Mouse (Mus musculus) lung, adult 18-20 months (tissue): ENCODE results near the gene Ifna6.
"Not testable (repeated sequence)": the region's sequence is repeated elsewhere in the genome, so short reads cannot be mapped to it uniquely, and the experiment has no call there.

Source experiments
- DNase-seq, 2 experiments: peaks; one replicate each; pipeline ENCODE4 v3.0.0; 2022; ENCODE audit warnings: mixed read lengths in 2 of 2

Gene Ifna6

DNA sequence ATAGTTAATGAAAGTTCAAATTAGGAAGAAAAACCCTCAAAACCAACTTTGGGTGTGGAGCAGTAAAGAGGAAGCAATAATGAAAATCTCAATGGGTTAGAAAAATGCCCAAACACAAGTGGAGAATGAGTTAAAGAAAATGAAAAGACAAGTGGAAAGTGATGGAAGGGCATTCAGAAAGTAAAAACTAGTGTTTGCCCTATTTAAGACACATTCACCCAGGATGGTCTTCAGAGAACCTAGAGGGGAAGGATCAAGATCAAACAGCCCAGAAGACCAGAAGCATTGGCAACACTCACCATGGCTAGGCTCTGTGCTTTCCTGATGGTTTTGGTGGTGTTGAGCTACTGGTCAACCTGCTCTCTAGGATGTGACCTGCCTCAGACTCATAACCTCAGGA is at the start of gene Ifna6:
Ifna6 (plus strand) TSS at position 301 of the 400 bp plus-strand sequence.
- not testable (repeated sequence) for DNase-seq

DNA sequence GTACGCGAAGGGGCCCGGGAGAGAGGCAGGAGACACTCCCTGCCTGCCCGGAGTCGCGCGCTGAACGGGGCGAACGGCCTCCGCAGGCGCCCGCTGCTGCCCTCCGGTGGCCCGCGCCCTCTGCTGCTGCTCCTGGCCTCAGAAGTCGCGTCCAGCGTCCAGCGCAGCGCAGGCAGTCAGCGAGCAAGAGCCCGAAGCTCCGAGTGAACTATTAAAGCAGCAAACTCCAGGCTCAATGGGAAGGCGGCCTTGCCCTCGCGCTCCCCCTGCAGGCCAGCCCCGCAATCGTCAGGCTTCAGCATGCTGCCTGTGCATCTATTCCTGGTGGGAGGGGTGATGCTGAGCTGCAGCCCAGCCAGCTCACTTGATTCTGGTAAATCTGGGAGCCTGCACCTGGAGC is 47.7 kb upstream of the Ifna6 start, which contains the start of gene Gm13272:
Gm13272 (plus strand) TSS at position 301 of the 400 bp plus-strand sequence.
- not testable (repeated sequence) for DNase-seq

DNA sequence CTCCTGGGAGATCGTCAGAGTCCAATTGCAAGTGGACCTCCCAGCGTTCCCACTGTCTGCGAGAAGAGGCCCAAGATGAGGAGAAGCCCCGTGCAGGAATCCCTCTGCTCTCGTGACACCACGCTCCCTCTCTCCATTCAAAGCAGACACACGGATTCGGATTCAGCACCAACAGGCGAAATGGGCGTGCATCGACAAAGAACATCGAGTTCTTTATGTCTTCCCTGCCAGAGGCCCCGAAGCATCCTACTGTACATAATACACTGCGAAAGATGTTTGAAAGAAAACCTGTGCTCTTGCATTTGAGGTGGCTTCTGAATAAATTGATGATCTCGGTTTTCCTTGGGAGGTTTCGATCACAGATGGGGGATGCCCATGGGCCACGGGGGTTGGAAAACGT is 46.9 kb upstream of the Ifna6 start:
- DNase-seq, result not testable (repeated sequence)

DNA sequence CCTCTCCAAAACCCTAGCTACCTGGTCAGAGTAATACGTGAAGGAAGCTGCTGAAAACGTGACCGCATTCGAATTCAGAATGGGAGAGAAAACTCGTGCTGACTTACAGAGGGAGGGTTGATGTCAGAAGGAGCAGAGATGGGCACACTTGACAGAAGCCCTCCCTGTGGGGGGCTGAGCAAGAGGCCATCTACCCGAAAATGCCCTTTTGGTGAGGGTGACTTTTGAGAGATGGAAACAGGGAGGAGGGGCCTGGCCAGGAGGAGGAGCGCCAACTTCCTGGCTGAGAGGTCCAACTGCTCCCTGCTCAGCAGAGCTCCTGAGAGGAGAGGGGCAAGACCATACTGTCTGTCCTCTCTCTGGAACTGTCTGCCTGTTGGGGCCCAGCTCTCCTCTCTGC is 45.4 kb upstream of the Ifna6 start, which contains the start of gene Ifnz:
Ifnz (plus strand) TSS at position 301 of the 400 bp plus-strand sequence.
- not testable (repeated sequence) for DNase-seq

DNA sequence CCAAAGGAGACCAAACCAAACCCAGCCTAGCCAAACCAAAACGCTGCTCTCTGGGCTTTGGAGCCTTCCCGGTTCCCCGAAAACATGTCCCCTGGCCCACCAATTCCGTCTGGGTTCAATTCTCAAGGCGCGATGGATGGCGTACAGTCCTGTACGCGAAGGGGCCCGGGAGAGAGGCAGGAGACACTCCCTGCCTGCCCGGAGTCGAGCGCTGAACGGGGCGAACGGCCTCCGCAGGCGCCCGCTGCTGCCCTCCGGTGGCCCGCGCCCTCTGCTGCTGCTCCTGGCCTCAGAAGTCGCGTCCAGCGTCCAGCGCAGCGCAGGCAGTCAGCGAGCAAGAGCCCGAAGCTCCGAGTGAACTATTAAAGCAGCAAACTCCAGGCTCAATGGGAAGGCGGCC is 44.9 kb upstream of the Ifna6 start:
- DNase-seq, result peak; percentile 23 to 24

DNA sequence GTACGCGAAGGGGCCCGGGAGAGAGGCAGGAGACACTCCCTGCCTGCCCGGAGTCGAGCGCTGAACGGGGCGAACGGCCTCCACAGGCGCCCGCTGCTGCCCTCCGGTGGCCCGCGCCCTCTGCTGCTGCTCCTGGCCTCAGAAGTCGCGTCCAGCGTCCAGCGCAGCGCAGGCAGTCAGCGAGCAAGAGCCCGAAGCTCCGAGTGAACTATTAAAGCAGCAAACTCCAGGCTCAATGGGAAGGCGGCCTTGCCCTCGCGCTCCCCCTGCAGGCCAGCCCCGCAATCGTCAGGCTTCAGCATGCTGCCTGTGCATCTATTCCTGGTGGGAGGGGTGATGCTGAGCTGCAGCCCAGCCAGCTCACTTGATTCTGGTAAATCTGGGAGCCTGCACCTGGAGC is 41.8 kb upstream of the Ifna6 start, which contains the start of gene Gm13276:
Gm13276 (plus strand) TSS at position 301 of the 400 bp plus-strand sequence.
- DNase-seq, result not testable (repeated sequence)

DNA sequence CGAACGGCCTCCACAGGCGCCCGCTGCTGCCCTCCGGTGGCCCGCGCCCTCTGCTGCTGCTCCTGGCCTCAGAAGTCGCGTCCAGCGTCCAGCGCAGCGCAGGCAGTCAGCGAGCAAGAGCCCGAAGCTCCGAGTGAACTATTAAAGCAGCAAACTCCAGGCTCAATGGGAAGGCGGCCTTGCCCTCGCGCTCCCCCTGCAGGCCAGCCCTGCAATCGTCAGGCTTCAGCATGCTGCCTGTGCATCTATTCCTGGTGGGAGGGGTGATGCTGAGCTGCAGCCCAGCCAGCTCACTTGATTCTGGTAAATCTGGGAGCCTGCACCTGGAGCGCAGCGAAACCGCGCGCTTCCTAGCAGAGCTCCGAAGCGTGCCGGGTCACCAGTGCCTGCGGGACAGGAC is 38.8 kb upstream of the Ifna6 start, which contains the start of gene Gm13277:
Gm13277 (plus strand) TSS at position 231 of the 400 bp plus-strand sequence.
- peak; percentile 78 to 79 for DNase-seq

DNA sequence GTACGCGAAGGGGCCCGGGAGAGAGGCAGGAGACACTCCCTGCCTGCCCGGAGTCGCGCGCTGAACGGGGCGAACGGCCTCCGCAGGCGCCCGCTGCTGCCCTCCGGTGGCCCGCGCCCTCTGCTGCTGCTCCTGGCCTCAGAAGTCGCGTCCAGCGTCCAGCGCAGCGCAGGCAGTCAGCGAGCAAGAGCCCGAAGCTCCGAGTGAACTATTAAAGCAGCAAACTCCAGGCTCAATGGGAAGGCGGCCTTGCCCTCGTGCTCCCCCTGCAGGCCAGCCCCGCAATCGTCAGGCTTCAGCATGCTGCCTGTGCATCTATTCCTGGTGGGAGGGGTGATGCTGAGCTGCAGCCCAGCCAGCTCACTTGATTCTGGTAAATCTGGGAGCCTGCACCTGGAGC is 36.0 kb upstream of the Ifna6 start, which contains the start of gene Gm13278:
Gm13278 (plus strand) TSS at position 301 of the 400 bp plus-strand sequence.
- DNase-seq, result not testable (repeated sequence)

DNA sequence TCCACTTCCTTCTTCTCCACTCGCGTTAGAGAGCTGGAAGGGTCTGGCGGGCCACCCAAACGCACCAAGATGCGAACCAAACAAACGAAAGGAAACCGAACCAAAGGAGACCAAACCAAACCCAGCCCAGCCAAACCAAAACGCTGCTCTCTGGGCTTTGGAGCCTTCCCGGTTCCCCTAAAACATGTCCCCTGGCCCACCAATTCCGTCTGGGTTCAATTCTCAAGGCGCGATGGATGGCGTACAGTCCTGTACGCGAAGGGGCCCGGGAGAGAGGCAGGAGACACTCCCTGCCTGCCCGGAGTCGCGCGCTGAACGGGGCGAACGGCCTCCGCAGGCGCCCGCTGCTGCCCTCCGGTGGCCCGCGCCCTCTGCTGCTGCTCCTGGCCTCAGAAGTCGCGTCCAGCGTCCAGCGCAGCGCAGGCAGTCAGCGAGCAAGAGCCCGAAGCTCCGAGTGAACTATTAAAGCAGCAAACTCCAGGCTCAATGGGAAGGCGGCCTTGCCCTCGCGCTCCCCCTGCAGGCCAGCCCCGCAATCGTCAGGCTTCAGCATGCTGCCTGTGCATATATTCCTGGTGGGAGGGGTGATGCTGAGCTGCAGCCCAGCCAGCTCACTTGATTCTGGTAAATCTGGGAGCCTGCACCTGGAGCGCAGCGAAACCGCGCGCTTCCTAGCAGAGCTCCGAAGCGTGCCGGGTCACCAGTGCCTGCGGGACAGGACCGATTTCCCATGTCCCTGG is 33.1 kb upstream of the Ifna6 start, which contains the start of gene Gm13275:
Gm13275 (plus strand) TSS at position 552 of the 740 bp plus-strand sequence.
- DNase-seq, result peak; percentile 60 to 71

DNA sequence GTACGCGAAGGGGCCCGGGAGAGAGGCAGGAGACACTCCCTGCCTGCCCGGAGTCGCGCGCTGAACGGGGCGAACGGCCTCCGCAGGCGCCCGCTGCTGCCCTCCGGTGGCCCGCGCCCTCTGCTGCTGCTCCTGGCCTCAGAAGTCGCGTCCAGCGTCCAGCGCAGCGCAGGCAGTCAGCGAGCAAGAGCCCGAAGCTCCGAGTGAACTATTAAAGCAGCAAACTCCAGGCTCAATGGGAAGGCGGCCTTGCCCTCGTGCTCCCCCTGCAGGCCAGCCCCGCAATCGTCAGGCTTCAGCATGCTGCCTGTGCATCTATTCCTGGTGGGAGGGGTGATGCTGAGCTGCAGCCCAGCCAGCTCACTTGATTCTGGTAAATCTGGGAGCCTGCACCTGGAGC is 30.1 kb upstream of the Ifna6 start, which contains the start of gene Gm13279:
Gm13279 (plus strand) TSS at position 301 of the 400 bp plus-strand sequence.
- DNase-seq, result not testable (repeated sequence)

DNA sequence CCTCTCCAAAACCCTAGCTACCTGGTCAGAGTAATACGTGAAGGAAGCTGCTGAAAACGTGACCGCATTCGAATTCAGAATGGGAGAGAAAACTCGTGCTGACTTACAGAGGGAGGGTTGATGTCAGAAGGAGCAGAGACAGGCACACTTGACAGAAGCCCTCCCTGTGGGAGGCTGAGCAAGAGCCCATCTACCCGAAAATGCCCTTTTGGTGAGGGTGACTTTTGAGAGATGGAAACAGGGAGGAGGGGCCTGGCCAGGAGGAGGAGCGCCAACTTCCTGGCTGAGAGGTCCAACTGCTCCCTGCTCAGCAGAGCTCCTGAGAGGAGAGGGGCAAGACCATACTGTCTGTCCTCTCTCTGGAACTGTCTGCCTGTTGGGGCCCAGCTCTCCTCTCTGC is 27.9 kb upstream of the Ifna6 start, which contains the start of gene Gm13285:
Gm13285 (plus strand) TSS at position 301 of the 400 bp plus-strand sequence.
- DNase-seq, result not testable (repeated sequence)

DNA sequence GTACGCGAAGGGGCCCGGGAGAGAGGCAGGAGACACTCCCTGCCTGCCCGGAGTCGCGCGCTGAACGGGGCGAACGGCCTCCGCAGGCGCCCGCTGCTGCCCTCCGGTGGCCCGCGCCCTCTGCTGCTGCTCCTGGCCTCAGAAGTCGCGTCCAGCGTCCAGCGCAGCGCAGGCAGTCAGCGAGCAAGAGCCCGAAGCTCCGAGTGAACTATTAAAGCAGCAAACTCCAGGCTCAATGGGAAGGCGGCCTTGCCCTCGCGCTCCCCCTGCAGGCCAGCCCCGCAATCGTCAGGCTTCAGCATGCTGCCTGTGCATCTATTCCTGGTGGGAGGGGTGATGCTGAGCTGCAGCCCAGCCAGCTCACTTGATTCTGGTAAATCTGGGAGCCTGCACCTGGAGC is 24.3 kb upstream of the Ifna6 start, which contains the start of gene Gm13287:
Gm13287 (plus strand) TSS at position 301 of the 400 bp plus-strand sequence.
- not testable (repeated sequence) for DNase-seq

DNA sequence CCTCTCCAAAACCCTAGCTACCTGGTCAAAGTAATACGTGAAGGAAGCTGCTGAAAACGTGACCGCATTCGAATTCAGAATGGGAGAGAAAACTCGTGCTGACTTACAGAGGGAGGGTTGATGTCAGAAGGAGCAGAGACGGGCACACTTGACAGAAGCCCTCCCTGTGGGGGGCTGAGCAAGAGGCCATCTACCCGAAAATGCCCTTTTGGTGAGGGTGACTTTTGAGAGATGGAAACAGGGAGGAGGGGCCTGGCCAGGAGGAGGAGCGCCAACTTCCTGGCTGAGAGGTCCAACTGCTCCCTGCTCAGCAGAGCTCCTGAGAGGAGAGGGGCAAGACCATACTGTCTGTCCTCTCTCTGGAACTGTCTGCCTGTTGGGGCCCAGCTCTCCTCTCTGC is 22.0 kb upstream of the Ifna6 start, which contains the start of gene Gm13288:
Gm13288 (plus strand) TSS at position 301 of the 400 bp plus-strand sequence.
- DNase-seq, result not testable (repeated sequence)

DNA sequence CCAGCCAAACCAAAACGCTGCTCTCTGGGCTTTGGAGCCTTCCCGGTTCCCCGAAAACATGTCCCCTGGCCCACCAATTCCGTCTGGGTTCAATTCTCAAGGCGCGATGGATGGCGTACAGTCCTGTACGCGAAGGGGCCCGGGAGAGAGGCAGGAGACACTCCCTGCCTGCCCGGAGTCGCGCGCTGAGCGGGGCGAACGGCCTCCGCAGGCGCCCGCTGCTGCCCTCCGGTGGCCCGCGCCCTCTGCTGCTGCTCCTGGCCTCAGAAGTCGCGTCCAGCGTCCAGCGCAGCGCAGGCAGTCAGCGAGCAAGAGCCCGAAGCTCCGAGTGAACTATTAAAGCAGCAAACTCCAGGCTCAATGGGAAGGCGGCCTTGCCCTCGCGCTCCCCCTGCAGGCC is 21.5 kb upstream of the Ifna6 start:
- DNase-seq, result peak; percentile 22 to 40

DNA sequence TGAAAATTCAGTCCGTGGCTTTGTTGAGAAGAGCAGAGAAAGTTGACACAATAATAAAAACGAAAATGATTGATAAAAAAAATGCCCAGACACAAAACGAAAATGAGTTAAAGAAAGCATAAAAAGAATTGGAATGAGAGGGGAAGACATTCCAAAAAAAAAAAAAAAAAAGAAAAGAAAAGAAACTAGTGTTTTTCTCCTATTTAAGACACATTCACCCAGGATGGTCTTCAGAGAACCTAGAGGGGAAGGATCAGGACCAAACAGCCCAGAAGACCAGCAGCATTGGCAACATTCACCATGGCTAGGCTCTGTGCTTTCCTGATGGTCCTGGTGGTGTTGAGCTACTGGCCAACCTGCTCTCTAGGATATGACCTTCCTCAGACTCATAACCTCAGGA is 11.3 kb upstream of the Ifna6 start, which contains the start of gene Ifna7:
Ifna7 (plus strand) TSS at position 301 of the 400 bp plus-strand sequence.
- no peak for DNase-seq

DNA sequence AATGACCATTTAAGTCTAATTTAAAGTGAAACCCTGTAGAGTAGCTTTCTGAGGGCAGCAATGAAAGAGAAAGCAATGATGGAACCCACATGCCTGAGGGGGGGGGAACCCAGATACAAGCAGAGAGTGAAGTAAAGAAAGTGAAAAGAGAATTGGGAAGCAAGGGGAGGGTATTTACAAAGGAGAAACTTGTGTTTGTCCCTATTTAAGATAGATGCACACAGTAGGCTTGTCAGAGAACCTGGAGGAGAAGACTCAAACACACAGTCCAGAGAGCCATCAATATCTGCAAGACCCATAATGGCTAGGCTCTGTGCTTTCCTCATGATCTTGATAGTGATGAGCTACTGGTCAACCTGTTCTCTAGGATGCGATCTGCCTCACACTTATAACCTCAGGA is 7.6 kb upstream of the Ifna6 start, which contains the start of gene Ifna11:
Ifna11 (plus strand) TSS at position 301 of the 400 bp plus-strand sequence.
- DNase-seq, result no peak

DNA sequence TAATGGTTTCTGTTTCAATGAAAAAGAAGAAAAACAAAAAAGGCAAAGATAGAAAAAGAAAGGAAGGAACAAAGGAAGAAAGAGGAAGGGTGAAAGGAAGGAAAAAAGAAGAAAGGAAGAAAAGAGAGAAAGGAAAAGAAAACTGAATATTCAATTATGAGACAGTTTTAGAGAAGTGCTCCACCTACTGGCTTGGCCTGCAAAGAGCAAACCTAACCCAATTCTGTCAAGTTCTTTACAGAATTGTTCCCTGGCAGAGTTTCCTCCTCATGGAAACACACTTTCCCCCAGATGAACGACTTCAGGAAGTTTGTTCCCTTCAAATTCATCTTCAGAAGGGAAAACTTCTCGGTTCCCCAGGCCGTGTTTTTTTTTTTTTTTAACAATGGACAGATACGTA is 4.2 kb upstream of the Ifna6 start:
- no peak for DNase-seq

DNA sequence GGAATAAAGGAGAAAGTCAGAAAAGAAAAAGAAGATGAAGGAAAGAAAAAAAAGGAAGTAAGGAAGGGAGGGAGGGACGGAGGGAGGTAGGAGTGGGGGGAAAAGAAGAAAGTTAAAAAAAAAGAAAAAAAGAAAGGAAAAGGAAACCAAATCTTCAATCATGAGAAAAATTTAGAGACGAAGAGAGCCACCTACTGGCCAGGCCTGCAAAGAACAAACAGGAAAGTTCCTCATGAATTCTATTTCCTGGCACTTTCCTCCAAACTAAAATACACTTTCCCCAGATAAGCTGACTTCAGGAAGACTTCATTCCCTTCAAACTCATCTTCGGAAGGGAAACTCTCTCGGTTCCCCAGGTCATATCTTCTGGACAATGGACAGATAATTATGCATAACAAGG is 3.3 kb downstream of the Ifna6 start:
- DNase-seq, result no peak

DNA sequence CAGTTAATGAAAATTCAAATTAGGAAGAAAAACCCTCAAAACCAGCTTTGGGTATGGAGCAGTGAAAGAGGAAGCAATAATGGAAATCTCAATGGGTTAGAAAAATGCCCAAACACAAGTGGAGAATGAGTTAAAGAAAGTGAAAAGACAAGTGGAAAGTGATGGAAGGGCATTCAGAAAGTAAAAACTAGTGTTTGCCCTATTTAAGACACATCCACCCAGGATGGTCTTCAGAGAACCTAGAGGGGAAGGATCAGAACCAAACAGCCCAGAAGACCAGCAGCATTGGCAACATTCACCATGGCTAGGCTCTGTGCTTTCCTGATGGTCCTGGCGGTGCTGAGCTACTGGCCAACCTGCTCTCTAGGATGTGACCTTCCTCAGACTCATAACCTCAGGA is 8.0 kb downstream of the Ifna6 start, which contains the start of gene Ifna5:
Ifna5 (plus strand) TSS at position 301 of the 400 bp plus-strand sequence.
- DNase-seq, result not testable (repeated sequence)

DNA sequence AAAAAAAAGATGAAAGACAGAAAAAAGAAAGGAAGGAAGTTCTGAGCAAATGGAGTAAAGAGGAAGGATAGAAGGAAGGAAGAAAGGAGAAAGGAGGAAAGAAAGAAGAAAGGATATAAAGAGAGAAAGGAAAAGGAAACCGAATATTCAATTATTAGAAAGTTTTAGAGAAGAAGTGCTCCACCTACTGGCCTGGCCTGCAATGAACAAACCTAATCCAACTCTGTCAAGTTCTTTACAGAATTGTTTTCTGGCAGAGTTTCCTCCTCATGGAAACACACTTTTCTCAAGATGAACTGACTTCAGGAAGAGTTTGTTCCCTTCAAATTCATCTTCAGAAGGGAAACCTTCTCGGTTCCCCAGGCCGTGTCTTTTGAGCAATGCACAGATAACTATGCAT is 11.6 kb downstream of the Ifna6 start:
- no peak for DNase-seq

DNA sequence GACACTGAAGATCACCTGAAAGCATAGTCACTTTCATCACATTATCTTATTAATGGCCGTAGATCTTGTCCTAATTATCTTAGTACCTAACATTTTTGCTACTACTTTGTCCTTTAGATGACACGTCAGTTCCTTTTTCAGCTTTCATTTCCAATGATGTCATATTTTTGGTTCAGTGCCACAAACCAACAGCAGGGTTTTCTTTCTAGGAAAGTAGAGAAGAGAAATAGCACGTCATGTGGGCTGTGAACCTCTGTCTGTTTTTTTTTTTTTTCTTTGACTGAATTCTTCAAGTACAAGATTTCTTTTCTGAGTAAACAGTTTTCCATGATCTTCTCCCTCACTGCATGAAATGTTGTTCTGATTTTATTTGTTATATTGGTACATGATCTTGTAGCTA is 12.8 kb downstream of the Ifna6 start:
- DNase-seq, result no peak

DNA sequence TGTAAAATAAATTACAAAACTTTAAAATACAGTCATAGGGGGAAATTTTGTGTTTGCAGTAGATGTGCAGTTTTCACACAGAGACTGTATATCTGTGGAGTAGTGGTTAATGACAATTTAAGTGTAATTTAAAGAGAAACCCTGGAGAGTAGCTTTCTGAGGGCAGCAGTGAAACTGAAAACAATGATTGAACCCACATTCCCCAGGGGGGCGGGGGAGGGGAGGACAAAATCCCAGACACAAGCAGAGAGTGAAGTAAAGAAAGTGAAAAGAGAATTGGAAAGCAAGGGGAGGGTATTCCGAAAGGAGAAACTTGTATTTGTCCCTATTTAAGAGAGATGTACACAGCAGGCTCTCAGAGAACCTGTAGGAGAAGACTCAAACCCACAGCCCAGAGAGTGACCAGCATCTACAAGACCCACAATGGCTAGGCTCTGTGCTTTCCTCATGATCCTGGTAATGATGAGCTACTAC is 14.3 kb downstream of the Ifna6 start, which contains the start of gene Ifna4:
Ifna4 (plus strand) TSS at position 424 of the 474 bp plus-strand sequence.
- DNase-seq, result no peak

DNA sequence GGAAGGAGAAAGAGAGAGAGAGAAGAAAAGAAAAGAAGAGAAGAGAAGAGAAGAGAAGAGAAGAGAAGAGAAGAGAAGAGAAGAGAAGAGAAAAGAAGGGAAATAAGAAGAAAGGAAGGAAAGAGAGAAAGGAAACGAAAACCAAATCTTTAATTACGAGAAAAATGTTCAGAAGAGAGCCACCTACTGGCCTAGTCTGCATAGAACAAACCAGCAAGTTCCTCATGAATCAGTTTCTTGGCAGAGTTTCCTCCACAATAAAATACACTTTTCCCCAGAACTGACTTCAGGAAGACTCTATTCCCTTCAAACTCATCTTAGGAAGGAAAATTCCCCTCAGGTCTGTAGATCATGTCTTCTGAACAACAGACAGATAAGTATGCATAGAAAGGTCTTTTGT is 18.1 kb downstream of the Ifna6 start:
- DNase-seq, result no peak
